Mouse (Mus musculus) limb, embryonic 11.5 days (tissue): Measurements from ENCODE around the gene Hbq1a. TPM values are rescaled to one million over a fixed set of nuclear protein-coding genes. Genes with fewer than 3 reads are reported as not detected.

Experiments used
- ATAC-seq: fragments of 200-750 bp; cut with Nextera tagmentation; 2 replicates; pipeline ENCODE4 v1.8.0; 2017; ENCODE audit warnings: low read depth; ENCODE audit not compliant: insufficient number of reproducible peaks, low FRiP score, low TSS enrichment
- DNase-seq: peaks from one replicate; pipeline ENCODE4 v3.0.0-alpha.2; 2015; ENCODE audit warnings: low spot score
- H3K27ac ChIP-seq: fragments of 300-500 bp; sonication (generic); replicated peaks from 2 replicates; pipeline ENCODE4 v1.5.1; 2014; ENCODE audit warnings: low read depth, mild to moderate bottlenecking, low read length
- H3K27me3 ChIP-seq: fragments of 300-500 bp; sonication (generic); 2 replicates; pipeline ENCODE4 v1.6.1; 2014; ENCODE audit warnings: mild to moderate bottlenecking, low read length, mixed read lengths; ENCODE audit not compliant: control insufficient read depth, insufficient read depth
- H3K36me3 ChIP-seq: fragments of 300-500 bp; sonication (generic); 2 replicates; pipeline ENCODE4 v1.6.1; 2014; ENCODE audit warnings: mild to moderate bottlenecking, low read length, moderate library complexity, mixed read lengths; ENCODE audit not compliant: control insufficient read depth, insufficient read depth
- H3K4me1 ChIP-seq: fragments of 300-500 bp; sonication (generic); 2 replicates; pipeline ENCODE4 v1.6.1; 2014; ENCODE audit warnings: low read length, mixed read lengths; ENCODE audit not compliant: control insufficient read depth, insufficient read depth
- H3K4me2 ChIP-seq: fragments of 300-500 bp; sonication (generic); 2 replicates; pipeline ENCODE4 v1.6.1; 2014; ENCODE audit warnings: low read depth, mild to moderate bottlenecking, moderate library complexity; ENCODE audit not compliant: severe bottlenecking
- H3K4me3 ChIP-seq: fragments of 300-500 bp; sonication (generic); 2 replicates; pipeline ENCODE4 v1.5.1; 2014; ENCODE audit warnings: low read depth, low read length
- H3K9ac ChIP-seq: fragments of 300-500 bp; sonication (generic); 2 replicates; pipeline ENCODE4 v1.6.1; 2014; ENCODE audit warnings: mild to moderate bottlenecking, low read length
- H3K9me3 ChIP-seq: fragments of 300-500 bp; sonication (generic); 2 replicates; pipeline ENCODE4 v1.6.1; 2016; ENCODE audit warnings: low read length; ENCODE audit not compliant: control insufficient read depth
- WGBS: fragments of 180-500 bp; shearing (Covaris S2); extraction: QIAGEN DNeasy Blood & Tissue Kit; methylation state at CpG from one replicate; pipeline ENCODE4 v1.1.7; 2014; 5-methylcytosine and 5-hydroxymethylcytosine counted together
- polyA plus RNA-seq: library from polyadenylated mRNA; unstranded; fragments of >200 nt; fragmentation: Nextera tagmentation; extraction: Ambion mirVana; gene quantifications from 2 replicates; pipeline ENCODE4 v1.2.1, GENCODE M21; 2014

Hbq1a gene
- polyA plus RNA-seq, 1 experiment from 2014 or later = not detected

- Histone ChIP-seq H3K4me3 (no peak overlapping the region), H3K27me3 (no peaks in the 10 kb centered on the region), H3K27ac (no peak overlapping the region), H3K4me1 (peaks cover 20% of the 10 kb centered on the region; the same call in 1 of the 2 replicates), H3K9ac (no peak overlapping the region), H3K4me2 (no peak overlapping the region), H3K9me3 (no peaks in the 10 kb centered on the region), H3K36me3 (no peaks in the 10 kb centered on the region; the same call in 1 of the 2 replicates)
- DNase-seq (no peak), ATAC-seq (no peak)
- 67% methylated on average over 6 of the region's 6 CpGs for WGBS
Measured at GRCm38 (mm10) chr11:32345504-32346297, 45.8 kb downstream of the Hbq1a start.

- Histone ChIP-seq H3K4me1 (peaks cover 20% of the 10 kb centered on the region; the same call in 1 of the 2 replicates), H3K27ac (peak overlapping the region; percentile 76), H3K4me3 (peak overlapping the region; percentile 86), H3K4me2 (peak overlapping the region; percentile 85), H3K9ac (peak overlapping the region; percentile 95), H3K9me3 (no peaks in the 10 kb centered on the region), H3K36me3 (peaks cover 2% of the 10 kb centered on the region; the same call in 1 of the 2 replicates), H3K27me3 (no peaks in the 10 kb centered on the region)
- no peak for DNase-seq
- ATAC-seq = peak; percentile 26
- 3% methylated on average over 10 of the region's 10 CpGs for WGBS
Measured at GRCm38 (mm10) chr11:32347264-32347606, 47.4 kb downstream of the Hbq1a start.

DNA sequence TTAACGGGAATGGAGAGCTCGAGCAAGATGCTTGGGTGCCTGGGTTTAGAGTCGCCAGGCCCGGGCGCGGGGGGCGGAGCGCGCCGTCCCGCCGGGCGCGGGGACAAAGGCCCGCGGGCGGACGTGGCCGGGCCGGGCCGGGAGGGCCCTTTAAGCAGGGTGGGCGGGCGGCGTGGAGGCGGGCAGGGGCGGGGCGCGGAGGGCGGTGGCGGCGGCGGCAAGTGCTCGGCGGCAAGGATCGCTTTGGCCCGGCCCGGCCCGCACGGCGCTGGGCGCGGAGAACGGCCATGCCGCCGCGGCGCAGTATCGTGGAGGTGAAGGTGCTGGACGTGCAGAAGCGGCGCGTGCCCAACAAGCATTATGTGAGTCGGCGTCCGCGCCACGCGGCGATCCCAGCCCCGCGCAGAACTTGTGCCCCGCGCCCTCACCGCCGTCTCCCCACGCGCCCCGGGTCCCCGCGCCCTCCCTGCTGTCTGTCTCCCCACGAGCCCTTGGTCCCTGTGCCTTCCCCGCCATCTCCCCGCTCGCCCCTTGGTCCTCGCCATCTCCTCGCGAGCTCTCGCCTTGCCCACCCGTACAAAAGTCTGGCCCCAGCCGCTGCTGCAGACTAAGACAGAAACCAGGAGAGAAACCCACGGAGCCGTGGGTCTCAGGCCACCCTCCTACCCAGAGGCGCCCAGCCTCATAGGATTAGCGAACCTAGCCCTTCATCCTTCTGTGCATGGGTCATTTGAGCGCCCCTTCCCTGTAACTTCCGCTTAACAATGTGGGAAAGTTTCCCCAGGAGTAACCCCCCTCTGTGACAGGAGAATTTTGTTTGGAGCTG lies 48.0 kb downstream of the Hbq1a start, which contains the start of gene Sh3pxd2b:
Gene Sh3pxd2b (plus strand): TSS at position 214 of the 826 bp plus-strand sequence.
- H3K4me1 ChIP-seq = peaks cover 20% of the 10 kb centered on the region; the same call in 1 of the 2 replicates
- peak within 1 kb of the TSS; percentile 85 for H3K4me2 ChIP-seq
- no peaks in the 10 kb centered on the region for H3K27me3 ChIP-seq
- WGBS = 1% methylated on average over 76 of the region's 86 CpGs
- peak within 1 kb of the TSS; percentile 86 for H3K4me3 ChIP-seq
- H3K36me3 ChIP-seq = peaks cover 2% of the 10 kb centered on the region; the same call in 1 of the 2 replicates
- peak within 1 kb of the TSS; percentile 95 for H3K9ac ChIP-seq
- DNase-seq = peak; percentile 78
- peak within 1 kb of the TSS; percentile 76 for H3K27ac ChIP-seq
- no peaks in the 10 kb centered on the region for H3K9me3 ChIP-seq
- ATAC-seq = peak; percentile 69

DNA sequence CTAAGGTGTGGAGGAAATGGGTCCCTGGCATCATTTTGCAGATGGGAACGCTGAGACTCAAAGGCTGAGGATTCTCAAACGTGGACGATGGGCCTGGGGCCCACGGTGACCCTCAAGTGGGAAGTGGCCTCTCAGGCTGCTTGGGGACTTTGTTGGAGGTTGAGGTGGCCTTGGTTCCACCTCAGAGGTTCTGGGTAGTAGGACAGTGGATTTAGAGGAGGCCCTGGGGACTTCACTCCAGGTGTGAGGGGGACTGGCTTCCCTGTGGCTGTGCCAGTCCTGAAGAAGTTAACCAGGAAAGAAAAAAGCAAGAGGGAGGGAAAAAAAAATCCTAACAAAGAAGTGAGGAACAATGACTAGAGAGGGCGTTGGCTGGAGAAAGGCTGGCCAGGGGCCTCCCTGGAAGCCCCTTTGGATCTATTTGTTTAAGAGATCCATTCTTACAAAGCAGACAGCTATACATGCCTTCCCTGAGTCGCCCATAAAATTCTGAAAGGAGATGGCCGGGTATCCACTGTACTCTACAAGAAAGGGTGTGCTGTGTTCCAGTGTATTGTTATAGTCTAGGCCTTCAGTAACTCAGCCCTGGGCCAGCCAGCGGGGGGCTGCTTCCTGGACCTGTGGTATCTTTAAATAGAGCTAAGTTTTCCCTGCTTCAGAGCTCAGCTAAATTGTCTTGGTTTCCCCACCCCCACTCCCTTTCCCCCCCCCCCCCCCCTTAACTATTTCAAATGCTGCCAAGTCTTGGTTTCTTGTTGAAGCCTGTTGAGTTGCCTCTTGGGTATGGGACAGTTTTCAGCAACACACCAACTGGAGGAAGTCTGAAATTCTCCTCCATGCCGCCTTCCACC lies 48.8 kb downstream of the Hbq1a start:
- H3K4me1 ChIP-seq = peaks cover 20% of the 10 kb centered on the region; the same call in 1 of the 2 replicates
- H3K9ac ChIP-seq = peak overlapping the region; percentile 95
- H3K27ac ChIP-seq = peak overlapping the region; percentile 72
- 35% methylated on average over 9 of the region's 9 CpGs for WGBS
- H3K27me3 ChIP-seq = no peaks in the 10 kb centered on the region
- H3K4me2 ChIP-seq = peak overlapping the region; percentile 85
- DNase-seq (peak; percentile 64), ATAC-seq (no peak)
- H3K4me3 ChIP-seq = peak overlapping the region; percentile 86
- H3K9me3 ChIP-seq = no peaks in the 10 kb centered on the region
- H3K36me3 ChIP-seq = peaks cover 2% of the 10 kb centered on the region; the same call in 1 of the 2 replicates

GRCm38 (mm10) chr11:32349284-32349953 lies 49.5 kb downstream of the Hbq1a start:
- ATAC-seq = no peak

More at GRCm38 (mm10) chr11:32349284-32349953, 49.5 kb downstream of the Hbq1a start:
- Histone ChIP-seq H3K4me1 (peaks cover 20% of the 10 kb centered on the region; the same call in 1 of the 2 replicates), H3K36me3 (peaks cover 2% of the 10 kb centered on the region; the same call in 1 of the 2 replicates), H3K27me3 (no peaks in the 10 kb centered on the region), H3K9me3 (no peaks in the 10 kb centered on the region), H3K27ac (peak overlapping the region; percentile 21; the same call in 1 of the 2 replicates), H3K4me2 (peak overlapping the region; percentile 85), H3K9ac (no peak overlapping the region; the same call in 1 of the 2 replicates), H3K4me3 (peak overlapping the region; percentile 86; the same call in 1 of the 2 replicates)
- 75% methylated on average over 13 of the region's 13 CpGs for WGBS
- DNase-seq = no peak

Other genes with a start within 250 kb of the Hbq1a start
- gene Il9r, start 99.8 kb upstream of the Hbq1a start, polyA plus RNA-seq = not detected in 2 replicates
- gene Snrnp25, start 94.7 kb upstream of the Hbq1a start, polyA plus RNA-seq = 106 and 108 TPM in 2 replicates
- 23.0 and 23.1 TPM in 2 replicates for gene Rhbdf1, start 77.8 kb upstream of the Hbq1a start, polyA plus RNA-seq
- 37.8 and 39.9 TPM in 2 replicates for gene Mpg, start 73.6 kb upstream of the Hbq1a start, polyA plus RNA-seq
- 30.6 and 42.0 TPM in 2 replicates for gene Nprl3, start 32.4 kb upstream of the Hbq1a start, polyA plus RNA-seq
- 2,383 and 2,443 TPM in 2 replicates for gene Hba-x, start 23.7 kb upstream of the Hbq1a start, polyA plus RNA-seq
- 2,022 and 2,164 TPM in 2 replicates for gene Hba-a1, start 16.6 kb upstream of the Hbq1a start, polyA plus RNA-seq
- gene Hbq1b, start 13.1 kb upstream of the Hbq1a start, polyA plus RNA-seq = 4.0 and 4.9 TPM in 2 replicates
- 3,858 and 4,243 TPM in 2 replicates for gene Hba-a2, start 3.6 kb upstream of the Hbq1a start, polyA plus RNA-seq
- gene Sh3pxd2b, start 47.8 kb downstream of the Hbq1a start, polyA plus RNA-seq = 25.5 and 27.8 TPM in 2 replicates
- 91.4 and 94.8 TPM in 2 replicates for gene Ubtd2, start 155.3 kb downstream of the Hbq1a start, polyA plus RNA-seq
- not detected in 2 replicates for gene Efcab9, start 232.0 kb downstream of the Hbq1a start, polyA plus RNA-seq
- 1.8 and 2.0 TPM in 2 replicates for gene Stk10, start 233.2 kb downstream of the Hbq1a start, polyA plus RNA-seq